Mouse (Mus musculus) left cerebral cortex, postnatal 25 days (tissue): ENCODE results near the gene Rictor. TPM values are rescaled to one million over a fixed set of nuclear protein-coding genes. Genes with fewer than 3 reads are reported as not detected.

ENCODE experiments used
- DNase-seq, 2 experiments: peaks; one replicate each; pipeline ENCODE4 v3.0.0; 2022; ENCODE audit warnings: low spot score in 2 of 2, mixed read lengths in 1 of 2
- intact Hi-C: fragments of 180-260 bp; cut with DNase I; formaldehyde crosslinking; loops from one replicate; pipeline ENCODE4 v1.15.1; 2025
- total RNA-seq, 2 experiments: library from RNA; stranded (reverse); gene quantifications; 2 replicates each; pipeline ENCODE4 v1.2.3; 2021

Rictor gene
- 10 to 100 TPM; 40.1 to 41.3 TPM for total RNA-seq

DNA sequence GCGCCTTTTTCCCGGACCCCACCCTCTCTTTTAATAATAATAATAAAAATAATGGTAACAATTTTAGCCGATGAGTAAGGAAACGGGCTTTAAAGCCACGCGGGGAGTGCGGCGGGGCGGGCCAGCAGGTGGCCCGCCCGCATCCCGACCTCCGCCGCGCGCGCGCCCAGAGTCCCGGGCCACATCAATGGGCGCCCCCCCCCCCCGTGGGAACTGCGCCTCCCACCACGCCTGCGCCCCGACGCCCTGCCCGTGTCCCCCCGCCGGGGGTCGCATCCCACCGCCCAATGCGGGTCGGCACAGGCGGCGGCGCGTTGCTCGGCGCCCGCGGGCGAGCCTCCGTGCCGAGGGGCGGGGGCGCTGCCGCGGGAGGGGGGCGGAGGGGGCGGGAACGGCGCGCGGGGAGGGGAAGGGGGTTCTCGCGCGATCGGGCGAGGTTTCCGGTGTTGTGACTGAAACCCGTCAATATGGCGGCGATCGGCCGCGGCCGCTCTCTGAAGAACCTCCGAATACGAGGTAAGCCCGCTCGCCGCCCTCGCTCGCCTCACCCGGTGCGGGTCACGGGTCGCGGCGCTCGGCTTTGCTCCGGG, at the start of gene Rictor:
Rictor (plus strand) TSS at position 444 of the 590 bp plus-strand sequence.
- intact Hi-C loops = loop anchor here (5.0 kb wide), 1 partner anchor 86 kb away; no protein-coding TSS in a partner anchor
- peak; percentile 70 to 76 for DNase-seq

DNA sequence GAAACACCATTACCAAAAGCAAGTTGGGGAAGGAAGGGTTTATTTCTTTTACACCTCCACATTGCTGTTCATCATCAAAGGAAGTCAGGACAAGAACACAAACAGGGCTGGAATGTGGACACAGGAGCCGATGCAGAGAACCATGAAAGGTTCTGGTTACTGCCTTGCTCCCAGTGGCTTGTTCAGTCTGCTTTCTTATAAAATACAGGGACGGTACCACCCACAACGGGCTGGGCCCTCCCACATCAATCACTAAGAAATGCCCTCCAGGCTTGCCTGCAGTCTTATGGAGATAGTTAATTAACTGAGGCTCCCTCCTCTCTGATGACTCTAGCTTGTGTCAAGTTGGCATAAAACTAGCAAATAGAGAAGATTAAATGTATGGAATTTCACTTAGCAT, 46.2 kb upstream of the Rictor start:
- intact Hi-C loops = no loop called here
- DNase-seq = no peak

DNA sequence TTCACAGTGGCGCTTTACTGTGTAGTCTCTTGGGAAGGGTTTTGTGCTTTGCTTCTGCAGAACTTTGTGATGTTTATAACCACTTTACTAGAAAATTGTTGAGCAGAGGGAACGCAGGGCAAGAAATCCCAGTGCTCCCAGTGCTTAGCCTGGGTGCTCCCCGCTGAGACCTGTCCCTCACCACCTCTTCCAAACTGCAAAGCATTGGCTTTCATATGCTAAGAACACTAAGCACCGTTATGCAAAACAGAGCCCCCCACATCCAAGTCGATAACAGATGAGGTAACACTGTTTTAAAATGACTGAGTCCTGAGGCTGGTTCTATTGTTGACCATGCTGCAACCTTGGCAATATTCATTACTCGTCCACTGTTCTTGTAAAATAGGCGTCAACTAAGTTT, 44.2 kb upstream of the Rictor start:
- no peak for DNase-seq
- intact Hi-C loops = no loop called here

DNA sequence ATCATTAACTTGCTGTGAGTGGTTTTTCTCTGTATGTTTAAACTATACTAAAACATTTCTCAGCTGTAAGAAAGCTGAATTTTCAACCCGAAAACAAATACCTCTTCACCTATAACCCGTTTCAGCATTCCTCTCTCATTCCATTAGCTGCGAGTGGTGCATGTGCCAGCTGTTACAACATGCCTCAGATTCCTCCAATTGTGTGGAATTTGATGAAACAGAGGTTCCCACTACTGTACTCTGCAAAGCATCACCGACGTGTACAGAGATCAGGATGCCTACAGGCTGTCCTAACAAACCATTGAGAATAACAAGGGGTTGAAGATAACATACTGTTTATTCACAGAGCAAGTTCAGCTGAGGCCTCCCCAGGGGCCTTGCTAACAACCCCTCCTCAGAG, 42.1 kb upstream of the Rictor start:
- intact Hi-C loops = no loop called here
- no peak for DNase-seq

DNA sequence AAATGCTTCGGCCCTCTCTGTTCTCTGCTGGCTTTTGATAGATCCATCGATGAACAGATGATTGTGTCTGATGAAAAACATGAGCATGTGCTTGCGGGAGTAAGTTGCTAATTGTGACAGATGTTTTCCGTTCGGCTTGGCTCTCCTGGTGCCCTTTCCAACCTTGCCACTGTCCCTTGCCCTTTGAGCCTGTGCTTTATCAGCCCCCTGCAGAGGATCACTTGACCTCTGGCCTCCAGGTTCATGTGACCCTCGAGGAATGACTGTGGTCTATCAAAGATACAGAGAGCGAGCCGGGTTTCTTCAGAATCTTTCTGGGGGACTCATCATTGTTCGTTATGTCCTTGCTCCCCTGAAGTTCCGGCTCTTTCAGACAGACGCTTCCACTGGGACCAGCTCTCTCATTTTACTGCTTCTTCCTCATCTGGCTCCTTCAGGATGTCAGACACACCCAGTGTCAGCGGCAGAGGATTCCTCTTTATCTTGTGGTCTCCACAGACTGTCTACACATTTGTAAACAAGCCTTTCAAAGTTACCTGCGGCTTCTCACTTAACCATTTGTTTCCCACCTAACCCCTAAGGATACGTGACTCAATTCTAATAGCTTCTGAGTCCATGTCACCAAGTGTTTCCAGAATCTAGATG, 39.3 kb upstream of the Rictor start:
- no peak for DNase-seq

DNA sequence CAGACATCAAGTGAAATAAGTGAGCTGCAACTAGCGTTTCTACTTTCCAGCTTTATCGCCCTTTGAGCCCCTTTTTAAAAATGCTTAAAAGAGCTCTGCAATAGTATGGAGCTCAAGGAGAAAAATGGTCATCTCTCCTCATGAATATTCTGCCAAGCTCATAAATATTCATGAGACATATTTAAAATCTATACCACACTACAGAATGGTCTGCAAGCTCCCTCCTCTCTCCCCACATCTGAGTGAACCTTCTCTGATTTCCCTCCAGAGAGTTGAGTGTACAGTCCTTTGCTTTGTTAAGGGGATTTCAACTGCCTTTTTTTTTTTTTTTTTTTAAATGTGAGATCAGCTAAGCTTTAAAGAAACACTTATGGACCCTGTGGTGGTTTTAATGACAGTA, 29.7 kb upstream of the Rictor start:
- DNase-seq = no peak
- intact Hi-C loops = no loop called here

More for the DNA sequence above, 39.3 kb upstream of the Rictor start:
- intact Hi-C loops = no loop called here

DNA sequence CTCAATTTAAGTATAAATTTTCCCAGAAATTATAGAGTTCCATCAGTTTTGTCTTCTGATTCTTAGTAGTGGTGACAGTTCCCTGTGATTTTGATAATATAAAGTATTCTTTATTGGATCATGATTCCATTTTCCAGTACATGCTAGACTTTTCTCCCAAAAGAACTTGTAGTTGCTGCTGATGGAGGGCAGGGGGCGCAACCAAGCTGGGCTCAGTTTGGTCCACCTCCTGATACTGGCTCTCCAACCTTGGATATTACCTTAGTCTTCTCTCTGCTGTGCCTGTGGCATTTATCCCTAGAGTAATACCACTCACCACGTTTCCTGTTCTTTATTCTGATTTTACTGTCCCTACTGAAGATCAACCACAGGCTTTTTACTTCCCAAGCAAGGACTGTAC, 6.0 kb upstream of the Rictor start:
- DNase-seq = no peak
- intact Hi-C loops = no loop called here

DNA sequence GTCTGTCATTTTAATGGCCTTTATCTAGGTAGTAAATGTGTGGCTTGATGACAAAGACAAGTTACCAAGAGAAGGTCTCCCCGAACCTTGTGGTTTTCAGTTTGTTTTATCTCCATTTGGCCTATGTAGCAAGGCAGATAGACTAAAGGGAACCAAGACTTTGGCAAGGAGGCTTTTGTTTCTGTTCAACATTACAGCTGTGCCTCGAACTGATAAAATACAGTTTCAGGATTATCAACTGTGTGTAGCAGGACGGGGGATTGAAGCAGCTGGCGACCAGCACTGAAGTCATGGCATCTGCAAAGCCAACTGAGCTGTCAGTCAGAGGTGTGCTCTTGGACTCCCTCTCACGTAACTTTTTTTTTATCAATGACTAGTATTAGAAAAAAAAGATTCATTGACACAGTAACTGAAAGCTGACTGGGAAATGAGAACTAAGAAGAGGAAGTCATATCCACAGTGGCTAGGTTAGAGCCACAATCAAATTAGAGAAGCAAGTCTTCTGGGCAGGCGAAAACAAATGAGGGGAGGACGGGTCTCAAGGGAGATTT, 2.8 kb upstream of the Rictor start:
- DNase-seq = no peak
- intact Hi-C loops = loop anchor here (5.0 kb wide), 1 partner anchor 83 kb away; no protein-coding TSS in a partner anchor

DNA sequence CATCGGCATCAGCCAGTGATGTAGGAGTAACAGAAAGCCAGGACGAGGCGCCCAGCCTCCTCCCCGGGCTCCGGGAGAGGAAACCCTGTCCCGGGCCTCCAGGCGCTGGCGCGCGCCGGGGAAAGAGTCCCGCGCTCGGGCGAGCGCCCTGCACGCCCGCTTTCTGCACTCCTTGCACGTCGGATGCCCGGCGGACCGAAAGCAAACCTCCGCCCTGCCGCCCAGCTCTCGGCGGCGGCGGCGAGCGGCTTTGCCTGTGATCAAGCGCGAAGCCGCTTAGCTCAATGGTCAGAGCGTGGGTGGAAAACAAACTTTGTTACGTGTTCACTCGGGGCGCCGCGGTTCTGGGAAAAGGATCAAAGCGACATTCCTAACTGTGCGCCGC, 636 bp upstream of the Rictor start:
- peak; percentile 56 to 67 for DNase-seq
- intact Hi-C loops = loop anchor here (5.0 kb wide), 1 partner anchor 85 kb away; no protein-coding TSS in a partner anchor

DNA sequence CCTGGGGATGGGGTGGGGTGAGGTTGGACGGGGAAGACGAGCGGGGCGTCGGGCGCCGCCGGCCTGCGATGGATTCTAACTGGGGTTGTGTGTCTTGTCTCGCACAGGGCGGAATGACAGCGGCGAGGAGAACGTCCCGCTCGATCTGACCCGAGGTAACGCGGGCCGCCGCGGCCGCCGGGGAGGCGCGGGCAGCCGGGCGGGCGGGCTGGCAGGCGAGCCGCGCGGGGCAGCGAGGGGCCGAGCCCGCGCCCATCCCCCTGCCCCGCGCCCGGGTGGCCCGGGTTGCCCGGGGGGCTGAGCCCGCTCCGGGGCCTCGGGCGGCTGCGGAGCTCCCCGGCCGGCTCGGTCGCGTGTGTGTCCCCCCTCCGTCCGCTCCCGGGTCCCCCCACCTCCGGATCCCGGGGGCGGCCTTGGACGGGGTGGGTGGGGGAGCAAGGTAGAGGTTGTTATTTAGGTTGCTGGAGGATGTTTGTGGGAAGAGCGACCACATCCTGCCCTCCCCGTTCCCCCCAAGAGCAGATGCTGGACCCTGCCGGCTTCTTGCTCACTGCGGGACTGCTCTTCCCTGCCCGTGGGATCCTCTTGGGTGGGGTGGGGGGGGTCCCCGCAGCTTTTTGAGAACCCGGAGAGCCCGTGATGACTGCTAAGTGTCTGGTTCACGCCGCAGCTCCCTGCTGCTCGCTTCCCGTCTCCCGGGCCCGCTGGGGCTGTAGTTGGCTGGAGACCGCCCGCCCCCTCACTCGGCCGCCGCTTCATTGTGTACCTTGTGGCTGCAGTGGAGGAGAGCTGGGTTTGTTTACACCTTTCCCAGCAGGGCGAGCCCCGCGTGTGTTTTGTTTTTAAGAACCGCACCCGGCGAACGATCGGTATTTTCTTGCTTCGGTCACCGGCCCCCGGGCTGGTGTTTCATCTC, 605 bp downstream of the Rictor start:
- intact Hi-C loops = loop anchor here (5.0 kb wide), 1 partner anchor 86 kb away; no protein-coding TSS in a partner anchor
- peak; percentile 45 to 58 for DNase-seq

DNA sequence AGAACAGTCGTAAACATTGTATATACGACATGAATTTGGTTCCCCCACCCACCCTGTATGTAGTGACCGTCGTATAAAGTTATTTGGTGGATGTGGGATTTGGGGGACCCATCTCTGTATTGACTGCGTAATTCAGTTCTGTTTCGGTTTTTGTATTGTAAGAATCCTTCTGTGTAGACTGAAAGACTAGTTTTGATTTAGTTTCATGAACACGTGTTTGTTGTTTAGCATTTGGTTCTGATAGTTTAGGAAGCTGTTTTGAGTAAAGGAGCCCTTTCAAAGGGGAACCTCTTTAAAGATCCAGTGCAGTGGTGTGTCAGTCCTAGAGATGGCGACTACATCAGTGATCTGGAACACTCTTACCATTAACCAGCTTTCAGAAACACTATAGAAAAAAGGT, 1.4 kb downstream of the Rictor start:
- no peak for DNase-seq
- intact Hi-C loops = loop anchor here (5.0 kb wide), 1 partner anchor 87 kb away; no protein-coding TSS in a partner anchor

DNA sequence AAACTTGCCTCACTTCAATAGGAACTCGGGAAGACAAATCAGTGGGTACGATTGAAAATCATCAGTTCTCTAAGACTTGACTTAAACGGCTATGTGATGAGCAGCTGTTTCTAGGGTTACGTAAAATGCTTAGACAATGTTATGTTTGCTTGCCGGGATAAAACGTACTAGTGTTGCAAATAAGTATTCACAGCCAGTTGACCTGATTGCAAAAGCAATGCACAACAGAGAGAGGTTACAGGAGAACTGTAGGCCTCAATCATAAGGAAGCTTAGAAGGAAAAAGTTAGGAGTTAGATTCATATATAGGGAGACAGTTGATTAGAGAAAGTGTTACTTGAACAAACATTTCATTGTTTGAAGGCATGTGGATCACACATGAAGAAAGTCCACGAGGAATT, 2.2 kb downstream of the Rictor start:
- DNase-seq = no peak
- intact Hi-C loops = no loop called here

DNA sequence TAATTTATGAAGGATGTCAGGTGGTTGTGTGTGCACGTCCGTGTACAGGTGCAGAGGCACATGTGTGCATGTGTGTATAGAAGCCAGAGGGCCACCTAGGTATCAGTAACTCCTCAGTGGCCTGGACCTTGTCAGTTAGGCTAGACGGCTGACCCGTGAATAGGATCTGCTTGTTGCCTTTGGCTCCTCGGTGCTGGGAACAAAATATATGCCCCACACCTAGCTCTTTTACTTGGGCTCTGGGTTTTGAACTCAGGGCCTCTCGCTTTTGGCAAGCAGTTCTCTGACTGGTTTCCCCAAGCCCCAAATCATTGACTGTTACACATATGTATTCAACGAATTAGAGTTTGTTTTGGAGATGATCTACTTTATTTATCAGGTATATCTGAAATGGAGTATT, 3.0 kb downstream of the Rictor start:
- intact Hi-C loops = no loop called here

DNA sequence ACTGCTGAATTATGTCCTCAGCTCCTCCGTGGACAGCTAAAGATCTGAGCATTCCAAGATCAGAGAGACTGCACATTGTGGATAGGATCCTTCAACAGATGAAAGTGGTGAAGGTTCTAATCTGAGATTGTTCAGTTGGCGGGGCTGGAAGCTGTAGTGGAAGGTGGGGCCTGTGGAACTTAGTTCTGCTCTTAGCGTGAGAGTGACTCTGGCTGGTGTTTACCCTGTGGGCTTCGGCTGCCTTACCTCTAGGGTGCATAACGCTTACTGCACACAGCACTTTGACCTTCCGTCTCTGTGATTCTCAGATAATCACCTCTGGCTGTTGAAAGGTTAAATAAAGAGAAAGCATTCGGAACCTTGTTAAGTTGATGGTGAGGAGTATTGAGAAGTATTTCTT, 6.6 kb downstream of the Rictor start:
- no peak for DNase-seq
- intact Hi-C loops = no loop called here

More for the DNA sequence above, 3.0 kb downstream of the Rictor start:
- DNase-seq = no peak

DNA sequence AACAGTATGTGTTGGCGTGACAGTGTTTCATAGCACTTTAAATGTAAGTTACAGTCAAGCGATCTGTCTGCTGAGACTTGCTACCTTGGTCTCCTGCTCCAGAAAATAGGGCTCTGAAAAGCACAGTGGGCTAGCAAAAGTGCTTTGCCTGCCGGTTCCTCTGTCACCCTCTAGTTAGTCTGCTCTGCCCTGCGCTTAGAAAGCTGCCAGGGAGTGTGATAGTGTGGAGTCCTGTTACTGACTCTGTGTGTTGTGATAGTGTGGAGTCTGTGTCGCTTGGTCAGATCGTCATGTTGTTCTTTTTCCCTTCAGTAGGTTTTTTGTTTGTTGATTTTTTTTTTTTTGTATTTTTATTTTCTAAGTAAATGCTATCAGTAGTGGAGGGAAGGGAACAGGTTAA, 7.1 kb downstream of the Rictor start:
- intact Hi-C loops = no loop called here
- DNase-seq = no peak

DNA sequence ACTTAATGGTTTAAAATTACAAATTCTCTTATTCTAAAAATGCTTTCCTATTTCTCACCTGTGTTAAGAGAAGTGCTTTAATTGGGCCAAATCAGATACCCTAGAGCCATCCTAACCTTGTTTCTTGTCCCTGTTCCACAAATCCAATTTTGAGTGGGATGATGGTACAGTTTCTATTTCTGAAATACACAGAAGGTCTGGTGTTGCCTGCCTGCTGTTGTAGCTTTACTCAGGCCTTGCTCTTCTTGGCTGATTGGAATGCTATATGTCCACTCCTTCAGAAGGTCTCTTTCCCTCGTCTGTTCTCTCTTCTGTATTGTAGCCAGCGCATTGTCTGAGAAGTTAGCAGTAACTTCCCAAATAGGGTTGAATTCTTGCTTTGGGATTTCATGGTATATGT, 13.2 kb downstream of the Rictor start:
- no peak for DNase-seq
- intact Hi-C loops = no loop called here

DNA sequence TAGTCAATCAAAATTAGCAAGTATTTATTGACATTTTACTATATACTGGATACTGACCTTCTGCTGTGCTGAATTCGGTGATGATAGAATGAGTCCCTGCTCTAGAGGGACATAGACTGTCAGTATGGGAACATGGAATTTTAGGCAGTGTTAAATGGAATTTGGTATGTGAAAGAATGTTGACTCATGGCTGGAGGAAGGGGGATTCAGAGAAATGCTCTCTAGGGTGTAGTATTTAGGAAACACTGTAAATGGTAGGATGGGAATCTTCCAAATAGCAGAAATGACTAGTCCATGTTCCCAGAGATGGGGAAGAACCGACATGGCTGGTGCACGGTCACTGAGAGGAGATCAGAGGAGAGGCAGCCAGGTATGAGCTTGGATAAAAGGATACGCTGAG, 13.6 kb downstream of the Rictor start:
- intact Hi-C loops = no loop called here
- DNase-seq = no peak

DNA sequence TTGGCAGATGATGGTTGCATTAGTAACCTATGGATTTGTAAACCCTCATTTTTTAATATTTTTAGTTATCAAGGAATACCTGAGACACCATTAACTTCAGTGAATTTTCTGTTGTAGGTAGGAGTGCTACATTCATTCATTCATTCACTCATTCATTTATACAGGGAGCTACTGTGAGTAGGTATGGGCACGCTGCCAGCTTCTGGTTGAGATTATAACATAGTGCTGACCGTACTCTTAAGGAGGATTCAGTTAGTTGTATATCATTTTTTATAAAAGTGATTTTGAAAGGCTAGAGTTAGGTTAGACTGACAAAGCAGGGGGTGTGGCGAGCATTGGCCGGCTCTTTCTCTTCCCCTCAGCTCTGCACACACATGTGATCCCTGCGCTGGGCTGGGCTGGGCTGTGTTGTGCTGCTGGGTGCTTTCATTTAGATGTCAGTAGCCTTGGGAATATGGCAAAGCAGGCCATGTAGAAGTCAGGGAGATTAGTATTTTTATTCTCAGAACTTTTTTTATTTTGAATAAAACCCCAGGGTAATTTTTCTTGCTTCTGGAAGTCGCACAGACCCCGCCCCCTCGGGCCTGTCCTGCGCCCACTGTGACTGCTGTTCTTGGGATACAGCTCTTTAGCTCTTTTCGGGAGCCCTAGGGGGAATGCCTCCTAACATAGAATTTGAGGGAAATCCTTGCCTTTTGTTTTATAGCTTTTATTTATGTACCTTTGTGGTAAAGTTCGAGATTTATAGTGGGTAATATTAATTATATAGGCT, 14.4 kb downstream of the Rictor start:
- no peak for DNase-seq
- intact Hi-C loops = no loop called here

DNA sequence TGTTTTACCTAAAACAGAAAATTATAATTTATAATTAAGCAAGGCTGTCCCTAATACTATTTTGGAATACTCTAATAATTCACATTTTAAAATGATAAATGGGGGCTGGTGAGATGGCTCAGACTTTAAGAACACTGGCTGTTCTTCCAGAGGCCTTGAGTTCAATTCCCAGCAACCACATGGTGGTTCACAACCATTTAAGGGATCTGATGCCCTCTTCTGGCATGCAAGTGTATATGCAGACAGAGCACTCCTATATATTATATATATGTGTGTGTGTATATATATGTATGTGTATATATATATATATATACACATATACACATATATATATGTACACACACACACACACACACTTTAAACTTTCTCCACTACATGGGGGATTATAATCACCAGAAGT, 15.2 kb downstream of the Rictor start:
- DNase-seq = no peak
- intact Hi-C loops = no loop called here
